In the genomic region with DNA sequence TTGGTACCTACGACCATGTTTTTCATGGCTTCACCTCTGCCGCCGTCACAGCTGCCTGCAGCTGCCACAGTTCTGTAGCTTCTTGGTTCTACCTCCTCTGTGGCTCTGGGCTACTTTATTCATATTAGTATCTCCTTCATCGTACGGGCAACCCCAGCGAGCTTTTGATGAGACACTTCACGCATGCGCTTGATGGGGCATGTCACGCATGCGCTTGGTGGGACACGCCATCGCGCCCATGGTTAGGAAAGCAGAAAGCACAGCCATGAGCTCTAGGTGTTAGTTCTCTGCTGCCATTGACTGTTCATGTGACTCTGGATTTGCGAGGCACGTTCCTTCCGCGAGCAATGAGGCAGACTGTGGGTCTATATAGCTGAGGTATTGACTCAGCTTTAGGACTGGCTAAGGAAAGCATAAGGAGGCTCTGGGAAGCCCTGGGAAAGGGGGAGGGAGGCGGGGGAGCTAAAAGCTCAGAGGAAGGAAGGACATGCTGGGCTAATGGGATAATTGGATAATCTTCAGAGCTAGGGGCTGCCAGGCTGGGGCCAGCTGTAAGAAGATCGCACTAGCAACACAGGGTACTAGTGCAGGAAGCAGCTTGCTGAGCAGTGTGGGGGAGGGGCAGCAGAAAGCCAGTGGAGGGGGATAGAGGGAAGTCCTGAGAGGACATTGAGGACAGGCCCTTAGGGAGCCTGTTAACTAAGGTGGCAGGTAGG, we compare ENCODE assay signal across 9 mouse cellular contexts. TPM values are rescaled to one million over a fixed set of nuclear protein-coding genes. Genes with fewer than 3 reads are reported as not detected.
A peak's percentile ranks its signal among the peaks of the same experiment; 100 is the strongest.
DNase-seq lines count a peak whose midpoint lies in the region; ATAC-seq lines count a peak whose summit lies in the region.
"Had no signal": no experiment of that assay in that cellular context is flagged by ENCODE, and none has a peak within 500 bp of the region (broad histone marks: within the 10 kb centered on the region; RNA-seq: fewer than 3 reads in every experiment).

No protein-coding gene starts in this region.

- no peaks in the 10 kb centered on the region for H3K36me3 ChIP-seq in forebrain, embryonic 14.5 days (ENCODE audit: control insufficient read depth, insufficient read depth, low read length)
- no peaks in the 10 kb centered on the region for H3K36me3 ChIP-seq in midbrain, embryonic 12.5 days
- H3K36me3 ChIP-seq: limb, embryonic 15.5 days had no signal

- H3K4me1 ChIP-seq in forebrain, embryonic 14.5 days (ENCODE audit: control insufficient read depth, insufficient read depth, low read length): peaks cover 10% of the 10 kb centered on the region
- peaks cover 16% of the 10 kb centered on the region for H3K4me1 ChIP-seq in midbrain, embryonic 12.5 days

- peak; percentile 74 for DNase-seq in kidney, postnatal 10 days
- DNase-seq in kidney, adult 9 months: no peak
- DNase-seq in embryo, embryonic 10.5 days (ENCODE audit: low spot score): peak; percentile 61
- peak; percentile 44 for DNase-seq in forebrain, embryonic 14.5 days (ENCODE audit: low spot score)
- DNase-seq in gastrocnemius, postnatal 4 days (ENCODE audit: low spot score in 2 of 2): no peak
- DNase-seq in urinary bladder, postnatal 25 days (ENCODE audit: low spot score): no peak

- H3K27ac ChIP-seq in forebrain, embryonic 14.5 days (ENCODE audit: low read depth, low read length): 0 out of 2 replicates have a peak overlapping the region, but pooled peaks have one; percentile 14
- peak overlapping the region; percentile 46; the same call in 1 of the 2 replicates for H3K27ac ChIP-seq in midbrain, embryonic 12.5 days (replicated peaks)
- H3K27ac ChIP-seq: limb, embryonic 15.5 days had no signal

- H3K4me2 ChIP-seq in forebrain, embryonic 14.5 days (ENCODE audit: low read length): no peak overlapping the region
- H3K4me2 ChIP-seq in midbrain, embryonic 12.5 days (replicated peaks): no peak overlapping the region
- H3K4me2 ChIP-seq: limb, embryonic 15.5 days had no signal

- no peak overlapping the region for H3K9ac ChIP-seq in forebrain, embryonic 14.5 days (ENCODE audit: low read length)
- no peak overlapping the region for H3K9ac ChIP-seq in midbrain, embryonic 12.5 days (replicated peaks)
- H3K9ac ChIP-seq: limb, embryonic 15.5 days had no signal

- 73% methylated on average over 19 of the region's 19 CpGs for WGBS in forebrain, embryonic 14.5 days
- WGBS in midbrain, embryonic 12.5 days: 73% methylated on average over 19 of the region's 19 CpGs

- H3K9me3 ChIP-seq in forebrain, embryonic 14.5 days (replicated peaks; ENCODE audit: control insufficient read depth, low read length): no peaks in the 10 kb centered on the region
- no peaks in the 10 kb centered on the region for H3K9me3 ChIP-seq in midbrain, embryonic 12.5 days
- H3K9me3 ChIP-seq: limb, embryonic 15.5 days had no signal

- H3K4me3 ChIP-seq in forebrain, embryonic 14.5 days (ENCODE audit: low read depth, low read length): no peak overlapping the region
- no peak overlapping the region for H3K4me3 ChIP-seq in midbrain, embryonic 12.5 days
- H3K4me3 ChIP-seq: limb, embryonic 15.5 days had no signal

- peak; percentile 80 for ATAC-seq in forebrain, embryonic 14.5 days
- ATAC-seq in midbrain, embryonic 12.5 days (ENCODE audit: low FRiP score, low read depth): peak; percentile 87
- no peak for ATAC-seq in CD4-positive, CD25-positive, alpha-beta regulatory T cell, adult 4 months

- no peaks in the 10 kb centered on the region for H3K27me3 ChIP-seq in forebrain, embryonic 14.5 days (replicated peaks; ENCODE audit: control insufficient read depth, insufficient read depth, low read length)
- no peaks in the 10 kb centered on the region for H3K27me3 ChIP-seq in midbrain, embryonic 12.5 days
- H3K27me3 ChIP-seq: limb, embryonic 15.5 days had no signal

RNA-seq across cellular contexts. Expression of a gene that starts 43.4 kb away (rescaled TPM):
- polyA plus RNA-seq in forebrain, embryonic 14.5 days (2014; fragmentation: Nextera tagmentation; extraction: Ambion mirVana): 0.11 and 0.14 TPM in 2 replicates
- polyA plus RNA-seq in midbrain, embryonic 12.5 days (2016; fragmentation: Nextera tagmentation; extraction: Ambion mirVana): 0.07 and 0.26 TPM in 2 replicates
- polyA plus RNA-seq in CD4-positive, CD25-positive, alpha-beta regulatory T cell, adult 4 months (2017; shearing (Covaris generic)): under 1 TPM in 1 of 2 experiments, not detected in 1; 0.74 TPM
- under 1 TPM; 0.29 to 0.39 TPM for total RNA-seq in gastrocnemius, postnatal 4 days (2021)

Comparison
In these comparisons a context has a peak if more than half of its experiments do, and no peak if none do; other contexts are left out.
1. DNase-seq: peak in kidney, postnatal 10 days (single experiment), embryo, embryonic 10.5 days (single experiment) and forebrain, embryonic 14.5 days (single experiment); none in kidney, adult 9 months (single experiment), gastrocnemius, postnatal 4 days (0 of 2) and urinary bladder, postnatal 25 days (single experiment).